Mouse (Mus musculus): ENCODE results near the gene Scrn3. TPM values are rescaled to one million over a fixed set of nuclear protein-coding genes. Genes with fewer than 3 reads are reported as not detected.
A peak's percentile ranks its signal among the peaks of the same experiment; 100 is the strongest.

The Scrn3 gene
- total and polyA plus RNA-seq, 2 experiments: 16.0 to 41.3 TPM

DNA sequence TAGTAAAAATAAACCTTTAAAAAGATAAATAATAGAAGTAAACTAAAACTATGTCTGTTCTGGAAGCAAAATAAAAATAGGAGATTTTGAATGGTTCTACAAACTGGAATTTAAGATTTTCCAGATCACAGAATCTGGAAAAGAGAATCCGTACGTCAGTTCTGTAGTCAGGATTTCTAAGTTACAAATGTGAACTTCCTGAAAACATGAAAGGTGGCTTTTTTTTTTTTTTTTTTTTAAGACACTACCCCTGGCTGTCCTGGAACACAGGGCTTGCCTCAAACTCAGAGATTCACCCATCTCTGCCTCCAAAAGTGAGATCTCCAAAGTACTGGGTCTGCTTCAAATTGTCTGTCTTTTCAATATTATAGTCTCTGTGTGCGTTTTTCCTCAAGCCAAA is 1.9 kb downstream of the Scrn3 start:
- no peaks in the 10 kb centered on the region; the same call in 1 of the 2 replicates for H3K79me2 ChIP-seq (ENCODE audit: control insufficient read depth, insufficient read depth, low read length)
- H3K27ac ChIP-seq (replicated peaks; ENCODE audit: insufficient read depth, low read depth, low read length): no peak overlapping the region
- peaks cover 3% of the 10 kb centered on the region; the same call in 1 of the 2 replicates for H3K4me1 ChIP-seq (ENCODE audit: control insufficient read depth, insufficient read depth, low read length)
- peaks cover 19% of the 10 kb centered on the region for H3K36me3 ChIP-seq (ENCODE audit: control insufficient read depth, insufficient read depth, low read length)
- no peaks in the 10 kb centered on the region for H3K27me3 ChIP-seq (ENCODE audit: control insufficient read depth, insufficient read depth, low read length)
- no peak overlapping the region for H3K4me3 ChIP-seq (ENCODE audit: insufficient read depth, low read depth, low read length)
- H3K9ac ChIP-seq (ENCODE audit: low read depth, low read length): no peak overlapping the region
- 82% methylated on average over 3 of the region's 3 CpGs for WGBS
- DNase-seq (ENCODE audit: extremely low read depth, low read depth, low spot score): no peak
- TF ChIP-seq POLR2A (IDR thresholded peaks at IDR 0.05; ENCODE audit: extremely low read depth, insufficient read depth, low read length) (no peak), CTCF (IDR thresholded peaks at IDR 0.05; ENCODE audit: low read depth, low read length) (no peak)

DNA sequence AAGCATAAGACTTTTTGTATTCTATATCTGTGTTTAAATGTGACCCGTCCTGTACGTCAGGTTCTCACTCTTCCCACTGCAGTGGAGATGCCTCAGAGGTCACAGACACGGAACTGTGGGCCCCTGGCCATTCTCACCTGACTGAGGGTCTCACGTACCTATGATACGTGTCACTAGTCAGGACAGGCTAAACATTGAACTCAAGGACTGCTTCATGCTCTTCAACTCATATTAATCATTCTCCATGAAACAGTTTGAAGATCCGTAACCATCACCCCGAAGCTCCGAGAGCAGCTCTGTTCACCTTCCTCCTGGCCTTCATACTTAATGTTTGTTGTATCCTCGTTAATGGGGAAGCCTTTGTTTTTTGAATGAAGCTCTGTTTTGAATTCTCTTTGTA is 5.0 kb downstream of the Scrn3 start:
- Histone ChIP-seq H3K4me1 (ENCODE audit: control insufficient read depth, insufficient read depth, low read length) (no peaks in the 10 kb centered on the region; the same call in 1 of the 2 replicates), H3K36me3 (ENCODE audit: control insufficient read depth, insufficient read depth, low read length) (peaks cover 24% of the 10 kb centered on the region), H3K9ac (ENCODE audit: low read depth, low read length) (no peak overlapping the region), H3K27ac (replicated peaks; ENCODE audit: insufficient read depth, low read depth, low read length) (no peak overlapping the region), H3K79me2 (ENCODE audit: control insufficient read depth, insufficient read depth, low read length) (no peaks in the 10 kb centered on the region), H3K4me3 (ENCODE audit: insufficient read depth, low read depth, low read length) (no peak overlapping the region), H3K27me3 (ENCODE audit: control insufficient read depth, insufficient read depth, low read length) (no peaks in the 10 kb centered on the region)
- TF ChIP-seq POLR2A (IDR thresholded peaks at IDR 0.05; ENCODE audit: extremely low read depth, insufficient read depth, low read length): no peak
- no peak for TF ChIP-seq CTCF (IDR thresholded peaks at IDR 0.05; ENCODE audit: low read depth, low read length)
- 95% methylated on average over 9 of the region's 9 CpGs for WGBS
- DNase-seq (ENCODE audit: extremely low read depth, low read depth, low spot score): no peak

- Histone ChIP-seq H3K36me3 (ENCODE audit: control insufficient read depth, insufficient read depth, low read length) (peaks cover 26% of the 10 kb centered on the region), H3K27me3 (ENCODE audit: control insufficient read depth, insufficient read depth, low read length) (no peaks in the 10 kb centered on the region), H3K9ac (ENCODE audit: low read depth, low read length) (no peak overlapping the region), H3K79me2 (ENCODE audit: control insufficient read depth, insufficient read depth, low read length) (no peaks in the 10 kb centered on the region), H3K4me1 (ENCODE audit: control insufficient read depth, insufficient read depth, low read length) (no peaks in the 10 kb centered on the region), H3K4me3 (ENCODE audit: insufficient read depth, low read depth, low read length) (no peak overlapping the region), H3K27ac (replicated peaks; ENCODE audit: insufficient read depth, low read depth, low read length) (no peak overlapping the region)
- no peak for TF ChIP-seq POLR2A (IDR thresholded peaks at IDR 0.05; ENCODE audit: extremely low read depth, insufficient read depth, low read length)
- no peak for TF ChIP-seq CTCF (IDR thresholded peaks at IDR 0.05; ENCODE audit: low read depth, low read length)
- DNase-seq (ENCODE audit: extremely low read depth, low read depth, low spot score): peak; percentile 54
- WGBS: 62% methylated on average over 5 of the region's 5 CpGs
These were observed 6.8 kb downstream of the Scrn3 start for GRCm38 (mm10) chr2:73319218-73319617.

DNA sequence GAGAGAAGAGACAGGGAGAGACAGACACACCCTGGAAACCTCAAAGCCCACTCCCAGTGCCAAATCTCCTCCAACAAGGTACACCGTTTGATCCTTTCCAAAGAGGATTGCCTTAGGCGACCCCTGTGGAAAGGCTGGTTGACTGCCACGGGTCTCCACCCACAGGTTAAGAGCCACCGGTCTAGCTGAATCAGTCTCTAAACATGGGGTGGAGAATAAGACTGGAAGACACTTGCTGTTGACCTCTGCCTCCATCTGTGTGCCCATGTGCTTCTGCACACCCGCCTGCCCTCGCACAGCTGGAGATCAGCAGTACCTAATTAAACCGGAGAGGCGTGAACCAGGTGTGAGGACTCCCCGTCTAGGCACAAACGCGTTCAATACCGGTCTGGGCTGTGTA is 10.6 kb downstream of the Scrn3 start:
- WGBS: 71% methylated on average over 12 of the region's 12 CpGs
- Histone ChIP-seq H3K4me3 (ENCODE audit: insufficient read depth, low read depth, low read length) (no peak overlapping the region), H3K9ac (ENCODE audit: low read depth, low read length) (no peak overlapping the region), H3K79me2 (ENCODE audit: control insufficient read depth, insufficient read depth, low read length) (no peaks in the 10 kb centered on the region), H3K27ac (replicated peaks; ENCODE audit: insufficient read depth, low read depth, low read length) (no peak overlapping the region), H3K27me3 (ENCODE audit: control insufficient read depth, insufficient read depth, low read length) (no peaks in the 10 kb centered on the region), H3K36me3 (ENCODE audit: control insufficient read depth, insufficient read depth, low read length) (peaks cover 23% of the 10 kb centered on the region), H3K4me1 (ENCODE audit: control insufficient read depth, insufficient read depth, low read length) (peaks cover 8% of the 10 kb centered on the region)
- TF ChIP-seq POLR2A (IDR thresholded peaks at IDR 0.05; ENCODE audit: extremely low read depth, insufficient read depth, low read length): no peak
- TF ChIP-seq CTCF (IDR thresholded peaks at IDR 0.05; ENCODE audit: low read depth, low read length): no peak
- no peak for DNase-seq (ENCODE audit: extremely low read depth, low read depth, low spot score)

DNA sequence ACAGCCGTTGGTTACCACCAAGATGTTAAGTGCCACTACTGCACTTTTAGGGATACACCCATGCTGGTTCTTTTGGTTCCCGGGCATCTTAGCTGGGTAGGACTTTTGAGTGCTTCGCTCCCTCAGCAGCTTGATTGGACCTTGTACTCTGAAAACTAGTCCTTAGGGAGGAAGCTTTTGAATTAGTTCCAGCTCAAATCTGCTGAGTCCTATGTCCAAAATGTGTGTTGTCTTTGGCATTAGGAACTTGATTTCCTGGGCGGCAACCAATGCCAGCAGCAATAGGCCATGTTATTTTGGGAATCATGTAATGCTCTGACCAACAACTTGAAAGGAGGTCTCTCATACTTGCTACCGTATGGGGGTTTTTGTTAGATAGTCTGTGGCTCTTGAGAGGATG is 13.5 kb downstream of the Scrn3 start:
- 27% methylated on average over 5 of the region's 5 CpGs for WGBS
- TF ChIP-seq POLR2A (IDR thresholded peaks at IDR 0.05; ENCODE audit: extremely low read depth, insufficient read depth, low read length) (no peak), CTCF (IDR thresholded peaks at IDR 0.05; ENCODE audit: low read depth, low read length) (no peak)
- H3K27ac ChIP-seq (replicated peaks; ENCODE audit: insufficient read depth, low read depth, low read length): peak overlapping the region; percentile 82
- H3K36me3 ChIP-seq (ENCODE audit: control insufficient read depth, insufficient read depth, low read length): peaks cover 23% of the 10 kb centered on the region
- 0 out of 2 replicates have a peak overlapping the region, but pooled peaks have one; percentile 28 for H3K9ac ChIP-seq (ENCODE audit: low read depth, low read length)
- H3K27me3 ChIP-seq (ENCODE audit: control insufficient read depth, insufficient read depth, low read length): no peaks in the 10 kb centered on the region
- no peaks in the 10 kb centered on the region for H3K79me2 ChIP-seq (ENCODE audit: control insufficient read depth, insufficient read depth, low read length)
- peaks cover 8% of the 10 kb centered on the region for H3K4me1 ChIP-seq (ENCODE audit: control insufficient read depth, insufficient read depth, low read length)
- H3K4me3 ChIP-seq (ENCODE audit: insufficient read depth, low read depth, low read length): no peak overlapping the region
- peak; percentile 99 for DNase-seq (ENCODE audit: extremely low read depth, low read depth, low spot score)

DNA sequence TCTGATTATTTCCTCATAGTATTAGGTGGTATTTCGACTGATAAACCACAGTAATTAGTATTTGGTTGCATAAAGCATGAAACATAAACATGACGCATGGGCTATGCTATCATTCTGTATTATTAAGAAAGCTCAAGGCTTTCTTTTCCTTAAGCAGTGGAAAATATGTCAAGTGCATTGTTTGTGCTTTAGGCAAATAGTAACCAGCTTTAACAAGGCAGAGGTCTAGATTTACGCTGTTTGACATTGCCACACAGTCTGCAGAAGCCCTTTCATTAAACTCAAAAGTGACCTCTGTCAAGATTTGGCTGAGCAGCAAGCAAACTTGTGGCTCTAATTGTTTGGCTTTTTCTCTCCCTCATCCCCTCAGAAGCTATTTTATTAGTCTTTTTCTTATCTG is 23.5 kb downstream of the Scrn3 start:
- Histone ChIP-seq H3K4me3 (ENCODE audit: insufficient read depth, low read depth, low read length) (no peak overlapping the region), H3K27ac (replicated peaks; ENCODE audit: insufficient read depth, low read depth, low read length) (no peak overlapping the region), H3K36me3 (ENCODE audit: control insufficient read depth, insufficient read depth, low read length) (peaks cover 34% of the 10 kb centered on the region), H3K27me3 (ENCODE audit: control insufficient read depth, insufficient read depth, low read length) (no peaks in the 10 kb centered on the region), H3K9ac (ENCODE audit: low read depth, low read length) (no peak overlapping the region), H3K4me1 (ENCODE audit: control insufficient read depth, insufficient read depth, low read length) (no peaks in the 10 kb centered on the region), H3K79me2 (ENCODE audit: control insufficient read depth, insufficient read depth, low read length) (no peaks in the 10 kb centered on the region)
- DNase-seq (ENCODE audit: extremely low read depth, low read depth, low spot score): no peak
- WGBS: 89% methylated on average over 3 of the region's 3 CpGs
- TF ChIP-seq POLR2A (IDR thresholded peaks at IDR 0.05; ENCODE audit: extremely low read depth, insufficient read depth, low read length): no peak
- no peak for TF ChIP-seq CTCF (IDR thresholded peaks at IDR 0.05; ENCODE audit: low read depth, low read length)

Measured in liver, adult 2 months (tissue).